Mouse (Mus musculus): Measurements from ENCODE around the gene Btaf1.

Gene Btaf1

GRCm38 (mm10) chr19:37060078-37060477 is 134.2 kb downstream of the Btaf1 start:
- in situ Hi-C loops (cut with MboI; ENCODE audit: low pct_unique_long_range_greater_than_20kb in 1 of 2, low sequenced_read_pairs in 2 of 2, unreplicated experiment in 1 of 2), result no loop called here
